Mouse (Mus musculus): ENCODE data around the gene Fdxr. TPM values are rescaled to one million over a fixed set of nuclear protein-coding genes. Genes with fewer than 3 reads are reported as not detected.

Gene Fdxr
- polyA plus RNA-seq, 1 experiment from 2014 or later: 22.5 TPM

DNA sequence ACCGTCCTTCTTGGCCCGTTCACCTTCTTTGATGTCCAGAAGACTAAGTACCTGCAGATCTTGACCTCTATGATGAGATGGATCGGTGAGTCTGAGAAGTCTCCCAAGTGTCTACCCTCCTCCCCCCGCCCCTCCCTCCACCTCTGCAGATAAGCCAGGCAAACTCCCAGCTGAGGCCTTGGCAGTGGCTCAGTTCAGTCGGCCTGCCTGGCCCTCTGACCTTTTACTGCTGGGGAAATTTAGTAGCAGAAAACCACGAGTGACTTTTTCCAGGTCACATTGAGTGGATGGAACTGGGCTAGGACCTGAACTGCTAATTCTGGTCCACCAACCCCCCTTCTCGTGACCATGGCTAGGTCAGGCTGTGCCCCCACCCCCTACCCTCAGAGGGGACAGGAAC lies 48.4 kb downstream of the Fdxr start:
- WGBS: 70% methylated on average over 7 of the region's 7 CpGs

DNA sequence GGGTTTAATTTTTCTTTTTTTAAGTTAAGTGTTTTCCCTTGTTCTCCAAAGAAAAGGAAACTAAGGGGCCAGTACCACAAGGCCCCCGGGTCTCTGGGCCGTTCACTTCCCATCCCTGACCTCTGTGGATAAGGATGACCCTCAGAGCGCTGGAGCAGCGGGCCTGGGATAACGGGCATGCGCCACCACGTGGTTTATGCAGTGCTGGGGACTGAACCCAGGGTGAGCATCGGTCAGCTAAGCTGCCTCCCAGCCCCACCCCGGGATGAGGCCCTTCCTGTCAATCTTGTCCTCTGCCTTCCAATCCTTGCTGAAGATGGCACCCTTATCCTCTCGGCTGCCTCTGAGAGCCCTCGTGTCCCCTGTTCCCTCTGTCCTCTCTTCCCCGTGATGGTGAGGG lies 49.2 kb downstream of the Fdxr start:
- Histone ChIP-seq H3K36me3 (ENCODE audit: control insufficient read depth, insufficient read depth, low read length) (no peaks in the 10 kb centered on the region), H3K27ac (ENCODE audit: low read depth, low read length) (no peak overlapping the region), H3K9ac (ENCODE audit: low read depth, low read length) (no peak overlapping the region), H3K4me1 (ENCODE audit: control insufficient read depth, insufficient read depth, low read depth, low read length) (peaks cover 43% of the 10 kb centered on the region), H3K9me3 (ENCODE audit: control insufficient read depth, low read length) (no peaks in the 10 kb centered on the region), H3K4me3 (ENCODE audit: low read length) (no peak overlapping the region), H3K27me3 (replicated peaks; ENCODE audit: control insufficient read depth, insufficient read depth, low read length) (0 out of 2 replicates have a peak, but pooled peaks cover 3% of the 10 kb centered on the region), H3K4me2 (ENCODE audit: low read length) (no peak overlapping the region)
- no peak for ATAC-seq
- 35% methylated on average over 12 of the region's 12 CpGs for WGBS

More for the DNA sequence above, 48.4 kb downstream of the Fdxr start:
- H3K27ac ChIP-seq (ENCODE audit: low read depth, low read length): no peak overlapping the region
- no peak for ATAC-seq
- H3K9me3 ChIP-seq (ENCODE audit: control insufficient read depth, low read length): no peaks in the 10 kb centered on the region
- no peak overlapping the region for H3K4me2 ChIP-seq (ENCODE audit: low read length)
- peaks cover 3% of the 10 kb centered on the region; the same call in 1 of the 2 replicates for H3K27me3 ChIP-seq (replicated peaks; ENCODE audit: control insufficient read depth, insufficient read depth, low read length)
- H3K4me3 ChIP-seq (ENCODE audit: low read length): no peak overlapping the region
- no peaks in the 10 kb centered on the region for H3K36me3 ChIP-seq (ENCODE audit: control insufficient read depth, insufficient read depth, low read length)
- H3K4me1 ChIP-seq (ENCODE audit: control insufficient read depth, insufficient read depth, low read depth, low read length): peaks cover 48% of the 10 kb centered on the region
- no peak overlapping the region for H3K9ac ChIP-seq (ENCODE audit: low read depth, low read length)

DNA sequence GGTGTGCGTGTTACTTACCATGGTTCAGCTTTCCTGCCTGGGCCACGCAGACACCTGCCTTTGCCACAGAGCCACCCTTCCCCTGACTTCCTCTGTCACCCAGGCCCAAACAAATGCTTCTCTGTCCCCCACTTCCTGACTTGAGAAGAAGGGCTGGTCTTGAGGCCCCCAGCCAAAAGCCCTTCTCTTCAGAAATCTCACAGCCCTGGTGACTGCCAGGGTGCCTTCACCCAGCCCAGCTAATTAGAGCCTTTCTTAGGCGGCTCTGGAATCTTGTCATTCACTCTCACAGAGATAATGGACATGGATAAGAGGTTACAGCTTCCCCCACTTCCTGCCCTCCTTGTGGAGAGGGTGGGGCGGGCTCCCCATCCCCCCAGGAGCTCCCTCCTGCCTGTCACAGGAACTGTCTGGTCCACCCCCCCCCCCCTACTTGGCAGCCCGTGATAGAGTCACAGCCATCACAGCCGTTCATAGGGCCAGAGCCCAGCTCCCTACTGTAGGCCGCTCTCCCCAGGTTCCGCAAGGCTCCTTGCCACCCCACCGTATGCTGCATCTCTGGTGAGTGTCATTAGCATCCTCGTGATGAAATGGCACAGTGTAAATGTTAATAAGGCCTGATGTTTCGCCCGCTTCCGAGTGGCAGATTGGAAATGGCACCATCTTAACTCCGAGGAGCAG lies 49.9 kb downstream of the Fdxr start:
- peak; percentile 60 for ATAC-seq
- Histone ChIP-seq H3K9ac (ENCODE audit: low read depth, low read length) (no peak overlapping the region), H3K4me3 (ENCODE audit: low read length) (no peak overlapping the region), H3K4me2 (ENCODE audit: low read length) (no peak overlapping the region), H3K9me3 (ENCODE audit: control insufficient read depth, low read length) (no peaks in the 10 kb centered on the region), H3K36me3 (ENCODE audit: control insufficient read depth, insufficient read depth, low read length) (no peaks in the 10 kb centered on the region), H3K4me1 (ENCODE audit: control insufficient read depth, insufficient read depth, low read depth, low read length) (peaks cover 43% of the 10 kb centered on the region), H3K27ac (ENCODE audit: low read depth, low read length) (peak overlapping the region; percentile 29; the same call in 1 of the 2 replicates), H3K27me3 (replicated peaks; ENCODE audit: control insufficient read depth, insufficient read depth, low read length) (0 out of 2 replicates have a peak, but pooled peaks cover 3% of the 10 kb centered on the region)
- 32% methylated on average over 14 of the region's 14 CpGs for WGBS

DNA sequence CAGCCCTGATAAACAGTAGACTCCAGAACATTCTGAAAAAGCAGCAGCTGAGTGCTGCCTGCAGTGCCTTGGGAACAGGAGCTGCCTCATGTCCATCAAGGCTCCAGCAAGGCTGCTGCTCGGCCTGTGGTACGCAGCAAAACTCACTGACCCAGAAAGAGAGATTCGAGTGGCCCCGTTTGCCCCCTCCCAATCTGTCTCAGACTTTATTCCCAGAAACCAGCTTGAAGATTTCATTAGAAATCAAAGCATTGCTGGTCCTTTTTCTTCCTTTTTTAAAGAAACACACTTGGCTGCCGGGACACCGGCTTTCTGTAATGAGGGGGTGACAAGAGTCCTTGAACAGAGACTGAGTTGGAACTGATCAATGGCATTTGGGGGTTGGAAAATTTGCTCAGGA lies 51.5 kb downstream of the Fdxr start:
- WGBS: 49% methylated on average over 6 of the region's 6 CpGs
- no peak for ATAC-seq
- H3K4me1 ChIP-seq (ENCODE audit: control insufficient read depth, insufficient read depth, low read depth, low read length): peaks cover 37% of the 10 kb centered on the region
- no peaks in the 10 kb centered on the region for H3K9me3 ChIP-seq (ENCODE audit: control insufficient read depth, low read length)
- no peak overlapping the region for H3K9ac ChIP-seq (ENCODE audit: low read depth, low read length)
- 0 out of 2 replicates have a peak, but pooled peaks cover under 1% of the 10 kb centered on the region for H3K27me3 ChIP-seq (replicated peaks; ENCODE audit: control insufficient read depth, insufficient read depth, low read length)
- H3K36me3 ChIP-seq (ENCODE audit: control insufficient read depth, insufficient read depth, low read length): no peaks in the 10 kb centered on the region
- no peak overlapping the region for H3K4me2 ChIP-seq (ENCODE audit: low read length)
- H3K4me3 ChIP-seq (ENCODE audit: low read length): no peak overlapping the region
- H3K27ac ChIP-seq (ENCODE audit: low read depth, low read length): no peak overlapping the region

DNA sequence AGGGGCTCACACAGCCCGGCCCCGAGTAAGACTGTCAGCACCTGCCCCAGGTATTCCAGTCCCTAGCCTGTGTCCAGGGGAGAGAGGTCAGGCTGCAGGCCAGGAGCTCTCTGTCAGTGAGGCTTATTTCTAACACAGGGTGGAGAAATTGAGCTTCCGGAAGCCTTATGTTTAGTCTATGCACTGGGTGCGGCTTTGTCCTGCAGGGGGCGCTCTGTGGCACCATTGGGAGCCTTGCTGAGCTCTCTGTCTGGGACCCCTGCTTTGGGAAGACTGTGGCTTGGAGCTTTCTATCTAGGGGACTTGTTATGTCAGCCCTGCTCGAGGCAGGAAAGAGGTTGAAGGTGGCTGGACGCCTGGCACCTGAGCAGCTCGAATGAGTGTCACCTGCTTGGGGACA lies 52.0 kb downstream of the Fdxr start:
- Histone ChIP-seq H3K4me1 (ENCODE audit: control insufficient read depth, insufficient read depth, low read depth, low read length) (peaks cover 37% of the 10 kb centered on the region), H3K36me3 (ENCODE audit: control insufficient read depth, insufficient read depth, low read length) (no peaks in the 10 kb centered on the region), H3K9me3 (ENCODE audit: control insufficient read depth, low read length) (no peaks in the 10 kb centered on the region), H3K9ac (ENCODE audit: low read depth, low read length) (no peak overlapping the region), H3K27ac (ENCODE audit: low read depth, low read length) (no peak overlapping the region), H3K4me3 (ENCODE audit: low read length) (no peak overlapping the region), H3K27me3 (replicated peaks; ENCODE audit: control insufficient read depth, insufficient read depth, low read length) (no peaks in the 10 kb centered on the region), H3K4me2 (ENCODE audit: low read length) (no peak overlapping the region)
- ATAC-seq: no peak
- 38% methylated on average over 8 of the region's 8 CpGs for WGBS

DNA sequence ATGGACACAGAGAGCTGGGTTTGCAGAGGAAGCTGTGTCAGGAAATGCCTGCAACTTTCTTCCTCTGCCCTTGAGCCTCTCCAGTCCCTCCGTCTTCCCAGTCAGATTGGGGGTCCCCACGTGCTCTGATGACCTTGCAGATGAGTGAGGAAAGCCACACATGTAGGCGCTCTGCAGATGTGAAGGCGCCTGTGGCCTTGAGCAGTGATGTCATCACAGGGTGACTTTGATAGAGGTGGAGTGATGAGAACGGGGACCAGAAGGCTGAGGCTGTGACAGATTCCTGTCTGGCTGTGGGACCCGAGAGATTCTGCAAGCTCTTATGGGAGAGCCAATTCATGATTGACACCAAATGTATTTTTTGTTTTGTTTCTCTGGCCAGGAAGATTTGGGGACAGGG lies 53.0 kb downstream of the Fdxr start:
- Histone ChIP-seq H3K27ac (ENCODE audit: low read depth, low read length) (no peak overlapping the region), H3K4me2 (ENCODE audit: low read length) (no peak overlapping the region), H3K4me1 (ENCODE audit: control insufficient read depth, insufficient read depth, low read depth, low read length) (peaks cover 37% of the 10 kb centered on the region), H3K4me3 (ENCODE audit: low read length) (no peak overlapping the region), H3K27me3 (replicated peaks; ENCODE audit: control insufficient read depth, insufficient read depth, low read length) (no peaks in the 10 kb centered on the region), H3K9me3 (ENCODE audit: control insufficient read depth, low read length) (no peaks in the 10 kb centered on the region), H3K36me3 (ENCODE audit: control insufficient read depth, insufficient read depth, low read length) (no peaks in the 10 kb centered on the region), H3K9ac (ENCODE audit: low read depth, low read length) (no peak overlapping the region)
- no peak for ATAC-seq
- WGBS: 79% methylated on average over 6 of the region's 6 CpGs

DNA sequence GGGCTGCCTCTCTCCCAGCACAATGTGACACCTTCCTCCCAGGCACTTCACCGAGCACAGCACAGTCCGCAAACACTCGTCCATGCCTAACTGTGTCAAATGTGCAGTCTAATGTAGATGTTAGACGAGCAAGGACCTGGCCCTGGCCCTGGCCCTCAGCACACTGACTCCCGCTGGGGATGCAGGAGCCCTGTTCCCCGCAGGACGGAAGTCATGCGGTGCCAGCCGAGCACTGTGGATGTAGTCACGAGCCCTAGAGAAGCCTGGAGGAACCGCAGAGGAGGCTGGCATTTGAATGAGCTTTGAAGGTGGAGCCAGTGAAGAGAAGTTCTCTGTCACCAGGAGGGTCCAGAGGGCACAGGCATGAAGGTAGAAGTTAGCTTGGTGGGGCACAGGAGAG lies 53.4 kb downstream of the Fdxr start:
- 66% methylated on average over 11 of the region's 11 CpGs for WGBS
- H3K4me2 ChIP-seq (ENCODE audit: low read length): no peak overlapping the region
- peaks cover 37% of the 10 kb centered on the region for H3K4me1 ChIP-seq (ENCODE audit: control insufficient read depth, insufficient read depth, low read depth, low read length)
- H3K27ac ChIP-seq (ENCODE audit: low read depth, low read length): no peak overlapping the region
- ATAC-seq: no peak
- no peaks in the 10 kb centered on the region for H3K27me3 ChIP-seq (replicated peaks; ENCODE audit: control insufficient read depth, insufficient read depth, low read length)
- H3K9me3 ChIP-seq (ENCODE audit: control insufficient read depth, low read length): no peaks in the 10 kb centered on the region
- H3K36me3 ChIP-seq (ENCODE audit: control insufficient read depth, insufficient read depth, low read length): no peaks in the 10 kb centered on the region
- no peak overlapping the region for H3K4me3 ChIP-seq (ENCODE audit: low read length)
- H3K9ac ChIP-seq (ENCODE audit: low read depth, low read length): no peak overlapping the region

DNA sequence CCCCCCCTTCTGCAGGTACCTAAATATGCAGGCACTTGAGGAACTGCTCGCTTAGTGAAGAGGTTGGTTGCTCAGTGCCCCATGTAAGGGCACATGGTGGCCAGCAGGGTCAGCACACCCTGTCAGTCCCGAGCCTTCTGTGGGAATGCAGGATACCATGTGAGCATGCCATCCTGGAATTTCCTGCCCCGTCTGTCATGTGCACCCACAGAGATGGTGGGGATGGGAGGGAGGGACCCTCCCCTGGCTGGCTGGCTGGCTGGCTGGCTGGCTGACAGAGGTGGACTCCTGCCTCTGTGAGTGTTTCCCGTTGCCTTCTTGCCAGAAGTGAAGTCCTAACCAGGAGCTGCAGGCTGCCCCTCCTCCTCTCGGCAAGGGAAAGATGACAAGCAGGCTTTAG lies 54.3 kb downstream of the Fdxr start:
- Histone ChIP-seq H3K4me3 (ENCODE audit: low read length) (no peak overlapping the region), H3K36me3 (ENCODE audit: control insufficient read depth, insufficient read depth, low read length) (no peaks in the 10 kb centered on the region), H3K9me3 (ENCODE audit: control insufficient read depth, low read length) (no peaks in the 10 kb centered on the region), H3K27me3 (replicated peaks; ENCODE audit: control insufficient read depth, insufficient read depth, low read length) (no peaks in the 10 kb centered on the region), H3K27ac (ENCODE audit: low read depth, low read length) (no peak overlapping the region), H3K9ac (ENCODE audit: low read depth, low read length) (0 out of 2 replicates have a peak overlapping the region, but pooled peaks have one; percentile 15), H3K4me2 (ENCODE audit: low read length) (no peak overlapping the region), H3K4me1 (ENCODE audit: control insufficient read depth, insufficient read depth, low read depth, low read length) (peaks cover 42% of the 10 kb centered on the region)
- no peak for ATAC-seq
- 39% methylated on average over 5 of the region's 5 CpGs for WGBS

DNA sequence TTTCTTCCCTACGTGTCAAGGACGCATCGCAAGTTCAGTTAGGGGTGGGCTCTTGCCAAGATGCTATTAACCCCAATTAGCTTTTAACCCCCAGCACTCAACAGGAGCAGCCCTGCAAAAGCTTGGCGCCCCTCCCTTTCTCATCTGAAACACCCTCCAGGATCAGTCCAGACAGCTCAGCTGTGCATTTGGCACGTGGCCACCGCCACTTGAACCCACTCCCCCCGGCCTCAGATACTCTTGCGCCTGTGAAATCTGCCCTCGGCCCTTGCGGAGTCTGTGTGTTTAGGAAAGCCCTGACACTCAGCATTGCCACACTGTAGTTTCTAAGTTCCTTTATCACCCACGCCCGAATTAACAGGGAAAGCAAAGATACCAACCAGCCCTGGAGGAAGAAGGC lies 54.8 kb downstream of the Fdxr start:
- H3K9ac ChIP-seq (ENCODE audit: low read depth, low read length): no peak overlapping the region
- H3K36me3 ChIP-seq (ENCODE audit: control insufficient read depth, insufficient read depth, low read length): no peaks in the 10 kb centered on the region
- H3K9me3 ChIP-seq (ENCODE audit: control insufficient read depth, low read length): no peaks in the 10 kb centered on the region
- no peak overlapping the region for H3K4me3 ChIP-seq (ENCODE audit: low read length)
- no peak overlapping the region for H3K27ac ChIP-seq (ENCODE audit: low read depth, low read length)
- no peak overlapping the region for H3K4me2 ChIP-seq (ENCODE audit: low read length)
- ATAC-seq: no peak
- H3K4me1 ChIP-seq (ENCODE audit: control insufficient read depth, insufficient read depth, low read depth, low read length): peaks cover 42% of the 10 kb centered on the region
- 44% methylated on average over 12 of the region's 12 CpGs for WGBS
- H3K27me3 ChIP-seq (replicated peaks; ENCODE audit: control insufficient read depth, insufficient read depth, low read length): no peaks in the 10 kb centered on the region
